Mouse (Mus musculus) liver, embryonic 14.5 days (tissue): ENCODE measurements at regions not wholly inside any gene's neighbourhood (a gene's known extent, or its start where the extent isn't known, plus 50 kb on each side); places are given as distances from the start of the nearest gene placed in this dataset.

Source experiments
- CTCF ChIP-seq: IDR thresholded peaks from 2 replicates; pipeline ENCODE4 v1.5.1; 2016; ENCODE audit warnings: antibody characterized with exemption, low read depth, control low read depth
- EP300 ChIP-seq: IDR thresholded peaks from 2 replicates; pipeline ENCODE4 v1.6.1; 2016; ENCODE audit warnings: antibody characterized with exemption, low read depth

GRCm38 (mm10) chr6:6463807-6464470 is 114.5 kb downstream of the Sem1 start:
- TF ChIP-seq CTCF (no peak), EP300 (no peak)
